Mouse (Mus musculus) kidney, adult 11 months (tissue): ENCODE measurements around the gene Sfxn5.

ENCODE experiments used
- DNase-seq: peaks from one replicate; pipeline ENCODE4 v3.0.0; 2022

Gene Sfxn5

GRCm38 (mm10) chr6:85332351-85332999 is 747 bp downstream of the Sfxn5 start:
- DNase-seq, result no peak

DNA sequence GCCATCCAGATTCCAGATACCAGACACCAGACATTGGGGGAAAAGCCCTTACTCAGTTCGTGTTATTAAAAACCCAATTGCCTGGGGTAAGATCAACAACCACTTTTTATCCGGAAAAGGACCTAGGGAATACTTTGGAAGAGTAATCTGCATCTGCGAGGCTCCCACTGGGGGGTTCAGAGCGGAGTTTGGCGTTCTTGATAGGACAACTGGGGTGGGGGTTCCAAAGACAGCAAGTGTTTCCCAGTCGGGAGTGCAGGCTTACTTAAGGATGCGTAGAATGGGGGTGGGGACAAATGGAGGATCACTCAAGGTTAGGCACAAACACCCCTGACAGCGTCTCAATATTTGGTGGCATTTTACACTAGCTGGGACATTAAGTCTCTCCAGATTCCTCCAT is 1.5 kb downstream of the Sfxn5 start:
- DNase-seq, result no peak

DNA sequence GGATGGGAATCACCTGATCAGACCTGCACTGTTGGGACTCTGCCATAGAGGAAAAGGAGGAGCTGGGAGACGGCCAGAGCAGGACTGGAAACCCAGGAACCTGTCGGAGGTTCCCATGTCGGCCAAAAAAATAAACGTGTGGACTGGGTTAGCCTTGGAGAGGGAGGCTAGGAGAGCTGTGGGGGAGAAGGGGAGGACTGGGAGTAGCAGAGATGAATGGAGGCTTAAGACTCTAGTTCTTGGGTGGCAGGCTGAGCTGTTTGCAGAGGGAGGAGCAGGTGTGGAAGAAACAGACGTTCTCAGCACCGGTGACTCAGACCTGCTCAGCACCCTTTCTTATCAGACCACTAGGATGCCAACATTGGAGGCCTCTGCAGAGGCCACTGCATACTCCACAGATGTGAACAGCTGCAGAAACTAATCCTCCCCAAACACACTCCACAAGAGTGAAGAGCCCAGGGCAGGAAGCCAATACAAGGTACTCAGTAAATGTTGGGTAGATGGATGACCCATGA is 1.9 kb downstream of the Sfxn5 start:
- DNase-seq, result peak; percentile 71

- no peak for DNase-seq
These were observed 3.5 kb downstream of the Sfxn5 start for GRCm38 (mm10) chr6:85329666-85330185.

GRCm38 (mm10) chr6:85326564-85326963 is 6.7 kb downstream of the Sfxn5 start:
- no peak for DNase-seq

- DNase-seq, result no peak
These were observed 8.1 kb downstream of the Sfxn5 start for GRCm38 (mm10) chr6:85325109-85325508.

- no peak for DNase-seq
These were observed 12.8 kb downstream of the Sfxn5 start for GRCm38 (mm10) chr6:85320445-85320866.

DNA sequence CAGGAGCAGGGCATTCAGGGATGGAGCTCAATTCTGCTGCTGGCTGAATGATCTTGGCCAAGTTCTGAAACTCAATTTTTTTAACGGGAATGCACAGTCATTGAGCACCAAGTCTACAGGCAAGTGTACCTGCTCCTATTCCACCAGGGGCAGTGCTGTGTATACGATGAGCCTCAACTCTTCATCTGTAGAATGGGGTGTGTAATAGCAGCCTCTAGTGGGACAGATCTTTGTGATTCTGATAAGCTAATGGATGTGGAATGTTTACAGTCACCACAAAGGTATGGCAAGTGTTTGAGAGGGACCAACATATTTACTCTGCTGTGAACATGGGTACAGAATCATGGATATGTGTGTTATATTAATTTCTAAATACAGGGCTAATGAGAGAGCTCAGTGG is 17.0 kb downstream of the Sfxn5 start:
- no peak for DNase-seq

DNA sequence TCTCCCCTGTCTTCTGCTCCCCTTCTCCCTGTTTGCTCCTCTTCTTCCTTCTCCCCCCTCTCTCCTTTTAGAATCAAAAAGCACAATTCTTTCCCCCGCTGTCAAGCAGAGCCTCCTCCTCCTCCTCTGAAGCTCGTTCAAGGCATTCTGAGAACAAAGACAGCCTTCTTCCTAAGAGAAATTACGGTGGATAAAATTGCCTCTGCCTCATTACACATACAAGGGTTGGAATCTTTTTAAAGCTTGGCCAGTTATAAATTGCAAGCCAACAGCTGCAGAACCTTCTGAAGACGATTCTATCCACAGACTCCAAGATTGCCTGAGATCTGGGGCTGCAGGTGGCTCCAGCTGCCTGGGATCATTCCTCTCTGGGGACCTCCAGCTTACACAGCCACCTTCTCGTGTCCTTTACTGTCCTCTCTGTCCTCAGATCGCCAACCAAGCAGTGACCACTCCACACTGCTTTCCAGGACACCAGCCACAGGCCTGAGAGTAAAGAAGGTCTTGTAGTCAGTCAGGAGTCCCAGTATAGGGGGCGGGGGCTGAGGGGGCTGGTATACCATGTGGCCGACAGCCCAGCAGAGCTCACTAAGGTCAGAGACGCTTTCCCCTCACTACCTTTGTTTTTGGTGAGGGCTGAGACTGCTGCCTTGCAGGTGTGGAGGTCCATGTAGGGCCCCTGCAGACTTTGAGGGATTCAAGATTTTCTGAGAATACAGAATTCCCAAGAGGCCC is 19.0 kb downstream of the Sfxn5 start:
- DNase-seq, result no peak

DNA sequence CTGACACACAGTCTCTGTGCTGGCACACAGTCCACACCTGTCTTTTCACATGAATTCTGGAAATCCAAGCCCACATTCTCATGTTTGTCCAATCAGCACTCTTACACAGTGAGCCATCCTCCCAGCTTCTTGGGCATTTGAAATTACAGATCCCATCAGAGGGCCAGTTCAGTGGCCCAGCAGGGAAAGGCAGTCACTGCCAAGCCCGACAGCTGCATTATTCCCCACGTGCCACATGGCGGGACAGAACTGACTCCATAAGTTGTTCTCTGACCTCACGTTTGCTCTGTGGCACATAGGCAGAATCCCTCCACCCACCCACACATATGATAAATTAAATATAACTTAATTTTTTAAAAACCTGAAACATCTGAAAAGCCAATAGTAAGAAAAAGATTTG is 25.3 kb downstream of the Sfxn5 start:
- no peak for DNase-seq

GRCm38 (mm10) chr6:85306375-85306774 is 26.8 kb downstream of the Sfxn5 start:
- no peak for DNase-seq

DNA sequence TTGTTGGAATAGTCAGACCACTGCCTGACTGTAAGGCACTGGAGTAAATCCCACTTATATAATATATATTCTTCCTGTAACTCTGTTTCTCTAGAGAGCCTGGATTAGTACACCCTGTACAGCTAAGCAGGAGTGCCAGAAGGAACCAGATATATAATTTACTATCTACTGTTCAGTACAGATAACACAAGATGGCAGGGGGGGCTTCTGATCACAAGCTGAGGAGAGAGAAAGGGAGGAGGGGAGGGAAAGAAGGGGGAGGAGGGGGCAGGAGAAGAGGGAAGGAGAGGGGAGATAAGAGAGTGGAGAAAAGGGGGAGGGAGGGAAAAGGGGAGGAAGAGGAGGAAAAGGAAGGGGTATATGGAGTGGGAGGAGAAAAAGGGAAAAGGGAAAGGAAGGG is 27.4 kb downstream of the Sfxn5 start:
- no peak for DNase-seq

- no peak for DNase-seq
These were observed 28.3 kb downstream of the Sfxn5 start for GRCm38 (mm10) chr6:85304966-85305365.

DNA sequence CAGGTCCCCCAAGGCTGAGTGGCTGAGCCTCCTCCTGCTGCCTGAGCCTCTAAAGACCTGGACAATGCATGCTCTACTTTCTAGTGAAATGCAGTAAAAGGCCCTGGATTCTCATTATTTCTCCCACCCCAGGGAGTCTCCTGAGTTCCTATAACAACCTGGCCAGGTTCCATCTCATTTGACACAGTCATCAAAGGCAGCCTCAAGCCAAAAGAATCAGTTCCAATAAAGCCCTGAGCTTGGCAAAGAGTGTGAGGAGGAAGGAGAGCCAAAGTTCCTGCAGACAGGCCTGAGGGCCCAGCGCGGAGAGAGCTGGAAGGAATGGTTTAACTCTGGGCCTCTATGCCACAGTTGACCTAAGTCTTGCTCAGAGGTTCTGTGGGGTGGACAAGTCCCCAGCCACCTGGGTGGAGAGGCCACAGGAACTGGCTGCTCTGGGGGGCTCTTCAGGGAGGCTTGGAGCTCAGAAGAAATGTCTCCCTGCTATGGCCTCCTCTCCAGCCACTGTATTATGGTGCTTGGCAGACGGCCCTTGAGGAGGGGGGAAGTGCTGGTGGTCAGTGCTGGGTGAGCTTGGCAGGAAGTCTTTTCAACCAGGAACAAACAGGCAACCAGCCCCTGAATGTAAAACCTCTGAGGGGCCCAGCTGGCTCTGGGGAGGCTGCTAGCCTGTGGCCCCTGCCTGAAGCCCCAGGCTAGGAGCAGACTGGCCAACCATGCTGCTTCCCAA is 30.7 kb downstream of the Sfxn5 start:
- DNase-seq, result peak; percentile 58

- DNase-seq, result peak; percentile 93
These were observed 37.6 kb downstream of the Sfxn5 start for GRCm38 (mm10) chr6:85295384-85296167.

GRCm38 (mm10) chr6:85294004-85294379 is 39.2 kb downstream of the Sfxn5 start:
- DNase-seq, result no peak

DNA sequence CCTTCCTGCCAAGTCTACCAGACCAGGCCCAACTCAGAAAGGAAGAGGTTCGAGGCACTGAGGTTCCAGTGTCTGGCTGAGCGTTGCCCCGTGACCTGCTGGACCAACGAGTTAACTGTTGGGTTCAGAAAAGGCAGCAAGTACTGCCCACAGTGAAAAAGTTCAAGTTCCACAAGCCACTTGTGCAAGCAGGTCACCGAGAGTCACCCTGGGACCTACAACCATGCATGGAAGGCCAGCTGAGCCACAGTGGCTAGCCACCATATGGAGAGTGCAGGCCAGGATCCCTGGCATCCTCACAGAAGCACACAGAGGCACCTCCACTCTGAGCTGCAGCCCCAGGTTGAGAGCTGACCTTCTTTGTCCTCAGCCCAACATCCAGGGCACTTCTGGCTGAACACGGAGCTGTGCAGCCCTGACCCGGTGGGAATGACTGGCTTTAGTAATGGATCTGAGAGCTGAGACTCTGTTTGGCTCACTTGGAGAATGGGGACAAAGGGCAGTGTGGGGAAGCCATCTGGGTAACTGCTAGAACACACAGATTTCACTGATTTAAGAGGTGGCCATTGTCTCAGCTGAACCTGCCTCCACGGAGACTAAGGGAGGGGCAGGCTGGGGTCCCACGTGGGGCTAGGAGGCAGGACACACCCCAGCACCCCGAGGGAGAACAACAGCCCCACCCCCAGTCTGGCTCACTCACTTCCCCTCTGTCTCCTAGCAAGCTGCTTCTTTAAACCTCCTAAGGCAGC is 39.8 kb downstream of the Sfxn5 start:
- peak; percentile 69 for DNase-seq

DNA sequence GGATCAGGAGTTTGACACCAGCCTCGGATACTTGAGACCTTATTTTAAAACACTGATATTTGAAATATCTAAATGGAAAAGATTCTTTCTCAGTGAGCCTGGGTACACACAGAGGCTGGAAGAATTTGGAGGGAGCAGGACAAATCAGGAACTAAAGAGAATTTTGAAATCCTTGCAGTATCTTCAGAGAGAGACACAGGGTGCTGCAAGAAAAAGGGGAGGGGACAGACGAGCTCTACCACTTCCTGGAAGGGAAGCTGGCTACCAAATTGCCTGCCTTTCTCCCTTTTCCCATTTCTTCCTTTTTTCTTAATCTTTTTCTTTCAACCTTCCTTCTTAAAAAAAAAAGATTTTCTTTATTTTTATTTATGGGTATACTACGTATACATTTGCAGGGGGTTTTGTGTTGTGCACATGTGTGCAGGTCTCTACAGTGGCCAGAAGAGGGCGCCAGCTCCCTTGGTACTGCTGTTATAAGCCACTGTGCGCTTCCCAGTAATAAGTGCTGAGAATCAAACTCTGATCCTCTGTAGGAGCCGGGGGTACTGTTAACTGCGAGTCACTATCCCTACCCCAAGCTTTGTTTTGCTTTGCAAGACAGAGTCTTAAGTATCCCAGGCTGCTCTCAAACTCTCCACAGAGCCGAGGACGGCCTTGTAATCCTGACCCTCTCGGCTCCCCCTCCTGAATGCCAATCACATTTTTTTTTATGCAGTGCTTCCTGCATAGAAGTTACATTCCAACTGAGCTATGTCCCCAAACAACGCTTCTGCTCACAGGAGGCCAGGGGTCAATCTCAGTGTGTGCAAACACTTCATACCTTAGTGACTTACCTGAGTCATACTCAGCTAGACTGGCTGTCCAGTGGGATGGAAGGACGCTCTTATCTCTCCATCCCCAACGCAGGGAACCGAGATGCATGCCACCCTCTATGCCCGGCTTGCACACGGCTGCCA is 42.1 kb downstream of the Sfxn5 start:
- DNase-seq, result no peak

- DNase-seq, result no peak
These were observed 44.9 kb downstream of the Sfxn5 start for GRCm38 (mm10) chr6:85288193-85288857.
